Mouse (Mus musculus) kidney, adult 2 months (tissue): ENCODE measurements around the gene Ppp1r32.

Source experiments
- CTCF ChIP-seq: fragments of 200-500 bp; conservative IDR thresholded peaks from 2 replicates; pipeline ENCODE4 v1.5.1; 2011; ENCODE audit warnings: low read depth, mild to moderate bottlenecking, control low read depth, low read length, moderate library complexity, mixed read lengths; ENCODE audit not compliant: insufficient read depth, insufficient read length
- POLR2A ChIP-seq: fragments of 200-500 bp; IDR thresholded peaks from one replicate; pipeline ENCODE4 v1.6.1; 2011; ENCODE audit warnings: low read depth, low read length, control low read depth

- TF ChIP-seq CTCF: no peak
- TF ChIP-seq POLR2A: no peak
Measured at GRCm38 (mm10) chr19:10464427-10464826, 18.3 kb downstream of the Ppp1r32 start.
